Mouse (Mus musculus): Measurements from ENCODE around the gene Spice1.

The Spice1 gene

DNA sequence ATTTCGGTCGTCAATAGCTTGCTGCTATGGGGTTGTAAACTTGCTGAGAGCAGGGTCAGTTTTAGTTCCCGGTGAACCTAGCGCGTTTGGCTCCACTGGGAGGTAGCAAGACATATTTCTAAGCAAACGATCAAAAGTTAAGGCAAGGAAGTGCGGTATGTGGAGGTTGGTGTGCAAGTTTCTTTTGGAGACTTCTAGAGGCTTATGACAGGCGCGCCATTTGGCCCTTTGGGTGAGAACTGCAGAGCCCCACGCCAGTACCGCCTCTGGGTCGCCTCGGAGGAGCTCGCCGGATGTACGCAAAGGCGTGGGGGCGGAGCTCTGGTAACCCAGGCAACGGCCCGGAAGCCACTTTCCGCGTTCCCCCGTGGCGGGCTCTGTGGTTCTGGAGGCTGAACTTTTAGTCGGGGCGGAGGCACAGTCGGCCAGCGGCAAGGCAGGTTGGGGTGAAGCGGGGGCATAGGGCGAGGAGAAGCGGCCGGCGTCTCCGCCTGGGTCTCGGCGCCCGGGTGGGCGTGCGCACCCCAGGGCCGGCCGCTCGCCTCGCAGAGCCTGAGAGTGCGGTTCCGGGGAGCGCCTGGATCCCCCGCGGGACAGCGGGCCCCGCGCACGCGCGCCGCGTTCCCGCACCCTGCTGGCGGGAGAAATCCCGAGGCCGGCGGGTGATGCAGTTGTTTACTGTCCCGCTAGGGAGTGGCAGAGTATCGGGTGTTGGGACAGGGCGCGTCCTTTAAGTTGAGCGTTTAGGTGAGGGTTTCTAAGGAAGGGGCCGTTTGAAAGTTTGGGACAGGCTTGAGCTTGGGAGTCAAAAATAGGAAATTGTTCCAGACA, at the start of gene Spice1:
Gene Spice1 (plus strand): TSS at position 51 of the 831 bp plus-strand sequence.
- peak; percentile 97 for DNase-seq (ENCODE audit: low read depth)

DNA sequence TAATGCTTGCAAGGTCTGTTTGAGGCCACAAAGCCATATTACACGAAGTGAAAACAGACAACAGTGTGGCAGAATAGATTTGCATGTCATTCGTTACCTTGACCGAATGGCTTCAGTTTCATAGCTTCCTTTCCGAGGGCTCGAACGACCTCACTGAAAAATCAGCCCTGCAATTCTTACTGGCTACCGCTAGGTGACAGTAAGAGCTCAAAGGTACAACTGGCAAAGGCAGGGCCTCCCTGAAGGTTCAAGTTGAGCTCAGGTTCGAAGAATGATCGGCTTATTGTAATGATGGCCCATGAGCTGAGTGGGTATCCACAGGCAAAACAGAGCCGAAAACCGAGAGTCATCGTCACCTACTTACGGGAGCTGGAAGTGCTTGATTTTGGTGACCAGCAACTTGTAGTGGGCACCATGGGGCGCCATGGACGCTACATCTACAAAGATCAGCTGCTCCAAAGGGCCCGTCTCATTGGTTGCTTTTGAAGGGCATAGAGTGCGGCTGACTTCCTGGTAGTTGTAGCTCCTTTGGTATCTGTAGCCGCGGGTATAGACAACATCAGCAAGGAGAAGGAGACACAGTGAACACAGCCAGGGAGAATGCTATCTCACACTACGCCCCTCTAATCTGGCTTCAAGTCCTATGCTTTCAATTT, 47.4 kb upstream of the Spice1 start:
- DNase-seq (ENCODE audit: low read depth), result peak; percentile 70

DNA sequence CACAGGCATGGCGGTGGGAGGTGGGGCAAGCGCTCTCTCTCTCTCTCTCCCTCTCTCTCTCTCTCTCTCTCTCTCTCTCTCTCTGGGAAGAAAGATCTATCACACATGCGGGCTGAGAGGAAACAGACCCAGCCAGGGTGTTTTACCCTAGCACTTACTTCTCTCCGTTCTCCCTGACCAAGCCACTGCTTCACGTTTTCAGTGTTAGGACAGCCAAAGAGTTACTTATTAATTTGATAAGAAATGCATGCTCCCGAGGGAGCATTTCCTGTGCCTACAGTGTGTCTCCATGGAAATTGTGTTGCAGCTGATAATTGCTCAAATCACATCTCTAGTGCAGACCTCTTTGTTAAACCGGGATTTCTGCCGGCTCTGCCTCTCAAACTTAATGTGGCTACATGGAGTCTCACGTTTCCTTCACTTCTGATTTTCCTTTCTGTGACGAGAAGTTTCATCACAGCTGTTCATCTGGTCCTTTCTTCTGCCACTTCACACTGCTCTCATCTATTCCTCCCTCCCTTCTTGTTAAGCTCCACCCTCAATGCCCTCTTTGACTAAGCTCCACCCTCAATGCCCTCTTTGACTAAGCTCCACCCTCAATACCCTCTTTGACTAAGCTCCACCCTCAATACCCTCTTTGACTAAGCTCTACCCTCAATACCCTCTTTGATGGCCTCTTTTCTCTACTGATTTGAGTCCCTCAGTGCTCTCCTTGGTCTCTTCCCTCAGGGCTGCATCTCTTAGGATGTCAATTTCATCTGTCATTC, 44.6 kb upstream of the Spice1 start:
- no peak for DNase-seq (ENCODE audit: low read depth)

DNA sequence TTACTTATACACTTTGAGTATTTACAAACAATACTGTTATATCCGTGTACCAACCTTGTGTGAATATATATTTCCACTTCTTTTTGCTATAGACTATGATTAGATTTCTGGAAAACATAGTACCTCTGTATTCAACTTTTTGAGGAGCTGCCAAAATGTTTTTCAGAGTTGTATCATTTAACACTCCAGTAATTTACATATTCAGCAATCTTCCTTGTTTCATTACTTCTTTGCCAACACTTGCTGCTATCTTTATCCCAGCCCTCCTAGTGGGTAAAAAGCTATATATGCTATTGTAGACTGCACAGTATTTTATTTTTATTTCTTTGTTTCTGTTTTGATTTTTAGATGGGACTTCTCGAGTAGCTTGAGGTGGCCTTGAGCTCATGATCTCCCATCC, 43.1 kb upstream of the Spice1 start:
- DNase-seq (ENCODE audit: low read depth), result no peak

DNA sequence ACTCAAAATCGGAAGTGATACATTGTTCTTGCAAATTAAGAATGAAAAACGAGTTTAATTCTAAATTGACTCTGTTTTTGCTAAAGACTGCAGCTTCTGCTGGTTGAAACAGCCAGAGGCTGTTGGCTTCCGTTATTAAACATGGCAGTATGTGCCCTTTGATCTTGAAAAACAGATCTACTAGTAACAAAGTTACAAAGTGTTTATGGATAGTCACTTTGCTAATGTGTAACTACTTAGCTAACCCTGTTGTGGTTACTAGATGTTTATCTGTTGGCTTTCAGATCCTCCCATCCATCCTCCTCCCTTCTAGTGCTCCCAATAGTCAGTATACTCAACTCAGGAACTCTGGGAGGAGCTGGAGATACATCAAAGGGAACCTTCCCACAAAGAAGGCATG, 41.3 kb upstream of the Spice1 start:
- no peak for DNase-seq (ENCODE audit: low read depth)

DNA sequence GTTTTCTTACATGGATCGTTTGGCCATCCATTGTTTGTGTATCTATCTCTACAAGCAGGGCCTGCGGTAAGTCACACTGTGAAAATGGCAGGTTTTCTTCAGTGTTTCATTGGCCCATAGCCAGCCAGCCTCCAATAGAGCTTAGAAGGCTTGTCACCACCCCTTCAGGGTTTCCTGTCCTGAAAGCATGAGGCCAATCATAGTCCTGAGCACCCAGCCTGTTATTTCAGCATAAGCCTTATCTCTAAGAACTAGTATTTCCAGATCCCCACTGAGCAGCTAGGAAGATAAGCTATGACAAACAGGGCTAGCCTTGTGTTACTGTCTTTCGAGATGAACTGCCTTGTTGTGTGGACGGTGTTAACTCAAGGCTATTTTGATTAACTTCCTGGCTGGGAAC, 33.5 kb upstream of the Spice1 start:
- DNase-seq (ENCODE audit: low read depth), result no peak

DNA sequence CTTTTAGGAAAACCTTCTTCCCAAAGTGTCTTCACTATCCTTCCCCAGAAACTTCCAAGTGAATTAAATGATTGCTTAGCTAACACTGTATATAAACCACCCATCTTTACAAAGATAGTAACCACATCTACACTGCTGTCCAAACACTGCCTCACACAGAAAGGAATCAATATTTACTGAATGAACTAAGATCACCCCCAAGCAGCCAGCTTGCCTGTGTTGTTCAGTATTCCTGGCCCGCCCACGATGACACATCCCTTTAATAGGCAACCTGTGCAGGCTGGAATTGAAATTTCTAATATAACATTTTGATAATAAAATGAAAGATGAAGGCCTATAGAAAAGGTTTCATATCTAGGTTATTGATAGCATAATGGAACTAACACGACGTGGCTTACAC, 30.6 kb upstream of the Spice1 start:
- DNase-seq (ENCODE audit: low read depth), result no peak

DNA sequence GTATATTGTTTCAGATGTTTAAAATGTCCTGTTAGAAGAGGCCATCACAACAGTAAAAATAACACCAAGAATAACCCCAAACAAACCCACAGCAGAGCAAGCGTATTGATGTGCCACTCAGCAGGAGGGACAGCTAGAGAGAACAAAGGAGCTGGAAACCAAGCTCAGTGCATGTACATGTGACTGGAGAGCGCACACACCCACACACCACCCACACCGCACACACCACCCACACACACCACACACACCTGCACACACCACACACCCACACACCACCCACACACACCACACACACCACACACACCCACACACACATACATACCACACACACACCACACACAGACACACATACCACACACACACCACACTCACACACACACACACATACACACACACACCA, 26.7 kb upstream of the Spice1 start:
- no peak for DNase-seq (ENCODE audit: low read depth)

DNA sequence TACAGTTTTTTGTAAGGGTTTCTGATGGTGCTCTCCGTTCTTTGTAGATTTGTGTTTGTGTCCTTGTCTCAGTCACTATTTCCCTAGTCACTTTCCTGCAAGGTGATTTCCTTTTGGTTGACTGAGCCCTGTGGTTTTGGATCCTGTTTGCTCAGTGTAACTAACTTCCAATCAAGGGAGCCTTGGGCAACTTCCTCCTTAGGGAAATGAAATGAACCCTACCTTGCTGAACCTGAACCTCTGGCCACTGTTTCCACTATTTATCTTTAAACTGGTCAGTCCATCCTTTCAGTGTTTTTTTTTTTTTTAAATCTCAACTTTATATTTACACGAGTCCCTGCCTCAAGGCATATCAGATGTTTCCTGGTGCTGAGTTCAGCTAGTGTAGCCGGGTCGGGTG, 18.3 kb upstream of the Spice1 start:
- peak; percentile 28 for DNase-seq (ENCODE audit: low read depth)

DNA sequence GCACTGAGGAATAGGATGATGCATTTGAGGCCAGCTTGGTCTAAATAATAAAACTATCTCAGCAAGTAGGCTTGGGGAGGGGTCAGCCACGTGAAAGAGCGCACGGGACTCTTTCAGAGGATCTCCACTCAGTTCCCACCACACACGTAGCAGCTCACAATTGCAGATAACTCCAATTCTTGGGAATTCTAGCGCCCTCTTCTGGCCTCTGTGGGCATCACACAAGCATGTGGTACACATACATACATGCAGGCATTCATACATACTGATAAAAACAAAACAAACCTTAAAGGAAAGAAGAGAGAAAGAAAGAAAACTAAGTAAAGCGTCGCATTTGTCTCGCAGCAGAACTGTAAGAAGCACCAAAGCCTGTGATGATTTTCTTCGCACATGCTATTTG, 16.3 kb upstream of the Spice1 start:
- peak; percentile 48 for DNase-seq (ENCODE audit: low read depth)

DNA sequence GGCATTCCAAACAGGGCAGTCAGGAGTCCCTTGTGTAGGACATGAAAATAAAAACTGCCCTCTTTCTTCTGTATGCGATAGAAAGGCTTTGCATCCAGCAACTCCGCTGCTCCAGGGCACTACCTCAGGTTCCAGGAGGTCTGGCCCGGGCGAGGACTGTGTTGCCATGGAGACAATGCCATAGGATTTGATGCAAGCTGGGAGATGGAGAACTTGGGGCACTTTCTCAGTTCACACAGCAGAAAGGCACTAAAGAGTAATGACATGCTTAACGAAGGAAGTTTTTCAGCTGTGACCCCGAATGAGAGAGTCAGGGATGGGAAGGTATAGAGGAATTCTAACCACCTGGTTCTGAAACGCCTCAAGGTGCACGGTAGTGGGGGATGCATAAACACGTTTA, 15.8 kb upstream of the Spice1 start:
- DNase-seq (ENCODE audit: low read depth), result peak; percentile 34

DNA sequence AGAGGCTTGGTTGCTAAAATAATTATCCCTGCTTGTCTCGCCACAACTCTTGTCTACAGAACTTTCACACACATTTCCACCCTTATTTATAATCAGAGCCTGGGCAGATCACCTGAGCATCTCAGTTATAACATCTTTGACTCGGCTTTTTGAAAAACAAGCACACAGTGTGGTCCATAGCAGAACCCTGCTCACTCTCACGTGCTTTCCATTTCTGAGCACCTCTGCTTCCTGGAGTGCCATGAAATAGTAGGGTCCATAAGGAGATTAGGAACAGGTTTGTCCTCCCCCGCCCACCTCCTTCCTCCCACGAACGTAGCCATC, 15.3 kb upstream of the Spice1 start:
- DNase-seq (ENCODE audit: low read depth), result no peak

DNA sequence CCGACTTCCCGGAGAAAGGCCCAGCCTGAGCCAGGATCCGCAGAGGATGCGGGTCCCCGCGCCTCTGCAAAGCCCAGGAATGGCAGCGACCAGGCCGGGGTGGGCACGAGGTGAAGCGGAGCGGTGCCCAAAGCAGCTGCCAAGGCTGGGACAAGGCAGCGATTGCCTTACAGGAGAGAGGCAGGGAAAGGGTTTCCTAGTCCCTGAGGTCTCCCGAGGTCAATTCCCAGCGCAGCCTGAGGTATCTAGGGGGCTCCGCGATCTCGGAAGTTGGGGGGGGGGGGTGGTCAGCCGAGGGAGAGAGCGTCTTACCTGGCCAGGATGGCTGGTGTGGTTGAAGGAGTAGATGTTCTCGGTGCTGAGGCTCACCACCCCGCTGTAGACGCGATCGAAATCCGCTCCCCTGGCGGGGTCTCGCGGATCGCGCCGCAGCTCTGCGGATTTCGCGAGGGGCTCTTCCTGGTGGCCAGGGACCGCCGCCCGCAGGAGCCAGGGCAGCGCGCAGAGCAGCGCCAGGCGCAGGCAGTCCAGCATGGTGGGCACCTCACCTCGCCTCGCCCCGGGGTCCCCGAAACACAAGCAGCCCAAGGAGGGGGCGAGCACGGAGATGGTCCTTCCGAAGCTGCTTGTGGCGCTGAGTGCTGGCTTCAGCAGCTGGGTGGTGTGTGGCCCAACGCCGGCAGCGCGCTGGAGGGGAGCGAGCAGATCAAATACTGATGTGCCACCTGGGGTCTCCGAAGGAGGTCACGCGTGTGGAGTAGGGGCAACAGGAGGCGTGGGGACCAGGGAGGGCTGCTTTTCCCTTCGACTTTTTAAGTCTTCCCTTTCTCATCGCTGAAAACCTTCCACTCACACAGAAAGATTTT, 14.7 kb upstream of the Spice1 start:
- DNase-seq (ENCODE audit: low read depth), result peak; percentile 61

DNA sequence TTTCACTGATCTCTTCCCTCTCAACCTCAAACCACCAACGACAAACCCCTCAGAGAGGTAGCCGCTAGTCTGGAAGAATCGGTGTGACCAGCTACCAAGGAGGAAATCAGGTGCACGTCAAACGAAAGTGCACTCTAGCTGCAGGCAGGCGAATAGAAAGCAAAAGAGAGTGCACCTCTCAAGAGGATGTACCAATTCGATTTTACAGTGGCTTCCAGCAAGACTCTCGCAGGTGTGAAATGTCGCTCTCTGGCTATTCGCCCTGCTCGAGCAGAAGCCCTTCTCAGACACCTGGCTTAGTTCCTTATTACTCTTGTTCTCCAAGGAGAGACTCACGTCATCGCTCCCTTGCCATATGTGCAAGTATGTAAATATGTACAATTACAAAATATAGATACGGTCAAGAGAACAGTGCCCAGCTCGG, 14.0 kb upstream of the Spice1 start, which contains the start of gene Sidt1:
Gene Sidt1 (minus strand): TSS at position 336 of the 424 bp plus-strand sequence.
- DNase-seq (ENCODE audit: low read depth), result peak; percentile 87

DNA sequence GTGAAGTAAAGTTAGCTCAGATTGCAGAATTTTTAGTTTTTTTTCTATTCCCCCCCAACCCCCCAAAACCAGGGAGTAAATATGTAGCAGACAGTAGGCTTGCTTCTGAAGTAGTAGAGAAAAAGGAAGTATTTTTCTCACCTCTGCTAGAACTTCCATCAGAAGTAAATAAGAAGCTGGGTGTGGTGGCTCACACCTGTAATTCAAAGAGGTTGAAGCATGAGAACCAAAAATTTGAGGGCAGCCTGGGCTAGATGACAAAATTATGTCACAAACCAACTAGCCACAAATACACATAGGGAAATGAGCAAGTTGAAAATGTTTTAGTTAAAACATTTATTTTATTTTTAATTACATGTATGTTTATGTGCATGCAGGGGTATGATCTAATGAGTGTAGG, 9.4 kb upstream of the Spice1 start:
- no peak for DNase-seq (ENCODE audit: low read depth)

DNA sequence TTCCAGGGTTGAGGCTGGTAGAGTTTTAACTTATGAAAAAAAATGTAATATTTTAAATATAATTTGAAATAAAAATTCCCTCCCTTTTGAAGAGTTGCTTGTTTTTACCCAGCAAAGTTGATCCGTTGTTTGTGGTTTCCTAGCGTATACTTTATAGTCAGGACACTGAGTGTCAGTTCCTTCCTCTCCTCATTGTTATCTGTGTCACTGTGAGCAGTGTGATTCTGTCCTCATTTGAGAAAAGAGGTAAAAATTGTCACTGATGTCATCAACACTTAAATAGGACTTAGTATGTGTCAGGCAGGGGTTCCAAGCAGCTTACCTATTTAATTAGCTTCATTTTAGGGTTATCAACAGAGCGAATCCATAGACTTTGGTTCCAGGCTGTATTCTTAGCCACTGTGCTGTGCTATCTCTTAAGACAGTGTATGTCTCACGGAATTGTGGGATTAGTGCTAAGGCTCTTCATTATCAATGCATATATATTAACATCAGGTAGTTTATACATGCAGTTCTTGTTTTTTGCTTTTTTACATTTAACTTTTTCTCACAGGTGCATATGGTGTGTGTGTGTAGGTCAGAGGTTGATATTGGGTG, 3.0 kb downstream of the Spice1 start:
- DNase-seq (ENCODE audit: low read depth), result no peak

DNA sequence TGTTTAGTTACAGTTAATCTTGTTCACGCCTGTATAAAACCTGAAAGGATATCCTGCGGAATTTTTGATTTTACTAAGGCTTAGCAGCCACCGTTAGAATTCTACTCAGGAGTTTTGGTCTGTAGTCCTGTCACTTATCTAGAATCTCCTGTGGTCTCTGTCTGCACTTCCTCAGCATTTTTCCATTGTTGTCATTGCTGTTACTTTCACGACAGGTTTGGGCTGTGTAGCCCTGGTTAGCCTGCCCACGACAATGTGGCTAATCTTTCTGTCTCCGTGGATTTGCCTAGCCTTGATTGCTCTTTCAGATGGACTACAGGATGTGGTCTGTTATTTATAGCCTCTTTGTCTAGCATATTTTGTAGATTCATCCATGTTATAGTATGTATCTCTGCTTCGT, 9.4 kb downstream of the Spice1 start:
- DNase-seq (ENCODE audit: low read depth), result peak; percentile 63

DNA sequence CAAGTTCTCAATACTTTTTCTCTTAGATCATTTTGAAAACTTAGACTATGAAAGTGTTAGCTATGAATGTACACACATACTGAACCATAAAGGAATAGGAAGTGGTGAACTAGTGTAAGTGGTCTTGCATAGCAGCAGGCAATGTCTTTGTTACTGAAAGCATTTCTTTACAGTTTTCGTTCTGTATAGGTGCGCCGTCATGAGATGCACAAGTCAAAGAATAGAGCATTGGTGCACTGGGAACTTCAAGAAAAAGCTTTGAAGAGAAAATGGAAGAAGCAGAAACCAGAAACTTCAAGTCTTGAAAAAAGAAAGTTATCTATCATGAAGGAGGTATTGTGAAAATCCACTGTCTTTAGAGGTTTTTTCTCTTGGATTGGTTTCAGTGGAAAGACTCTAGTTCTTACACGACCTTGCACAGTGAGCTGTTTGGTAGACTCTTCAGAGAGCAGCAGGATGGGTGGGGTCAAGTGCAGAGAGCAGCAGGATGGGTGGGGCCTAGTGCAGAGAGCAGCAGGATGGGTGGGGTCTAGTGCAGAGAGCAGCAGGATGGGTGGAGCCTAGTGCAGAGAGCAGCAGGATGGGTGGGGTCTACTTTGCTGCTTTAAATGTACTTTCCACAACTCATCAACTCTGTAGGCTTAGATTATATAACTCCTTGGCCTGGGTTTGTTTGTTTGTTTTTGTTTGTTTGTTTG, 10.8 kb downstream of the Spice1 start:
- peak; percentile 91 for DNase-seq (ENCODE audit: low read depth)

DNA sequence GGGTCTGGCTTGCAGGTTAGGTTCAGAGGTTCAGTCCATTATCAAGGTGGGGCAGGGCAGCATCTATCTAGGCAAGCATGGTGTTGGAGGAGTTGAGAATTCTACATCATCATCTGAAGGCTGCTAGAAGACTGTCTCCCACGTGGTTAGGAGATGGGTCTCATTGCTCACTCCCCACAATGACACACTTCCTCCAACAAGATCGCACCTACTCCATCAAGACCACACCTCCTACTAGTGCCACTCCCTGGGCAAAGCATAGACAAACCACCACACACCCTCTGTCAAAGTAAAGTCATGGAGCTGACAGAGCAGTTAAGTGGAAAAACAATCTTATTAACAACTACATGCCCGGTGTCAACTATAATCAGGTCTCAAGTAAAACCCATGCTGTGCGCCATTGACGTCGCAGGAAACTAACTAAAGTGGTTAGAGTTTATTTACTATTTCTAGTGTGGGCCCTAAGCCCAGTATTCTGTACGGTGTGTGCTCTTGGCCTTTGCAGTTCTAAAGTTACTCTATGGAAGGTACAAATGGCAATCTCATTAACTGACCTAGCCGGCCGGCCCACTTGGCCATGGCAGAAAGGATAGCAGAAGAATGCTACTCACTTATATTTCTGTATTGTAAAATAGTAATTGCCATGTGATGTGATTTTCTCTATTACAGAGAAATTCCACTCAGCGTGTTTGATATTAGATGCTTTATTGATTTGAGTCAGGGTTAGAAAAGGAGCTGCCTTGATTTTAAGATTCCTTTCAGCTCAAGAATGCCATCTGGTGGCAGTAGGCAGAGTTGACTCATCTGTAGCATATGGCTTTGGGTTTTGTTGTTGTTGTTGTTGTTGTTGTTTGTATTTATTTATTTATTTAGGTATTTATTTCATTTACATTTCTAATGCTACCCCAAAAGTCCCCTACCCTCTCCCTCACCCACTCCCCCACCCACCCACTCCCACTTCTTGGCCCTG, 15.3 kb downstream of the Spice1 start:
- peak; percentile 80 for DNase-seq (ENCODE audit: low read depth)

DNA sequence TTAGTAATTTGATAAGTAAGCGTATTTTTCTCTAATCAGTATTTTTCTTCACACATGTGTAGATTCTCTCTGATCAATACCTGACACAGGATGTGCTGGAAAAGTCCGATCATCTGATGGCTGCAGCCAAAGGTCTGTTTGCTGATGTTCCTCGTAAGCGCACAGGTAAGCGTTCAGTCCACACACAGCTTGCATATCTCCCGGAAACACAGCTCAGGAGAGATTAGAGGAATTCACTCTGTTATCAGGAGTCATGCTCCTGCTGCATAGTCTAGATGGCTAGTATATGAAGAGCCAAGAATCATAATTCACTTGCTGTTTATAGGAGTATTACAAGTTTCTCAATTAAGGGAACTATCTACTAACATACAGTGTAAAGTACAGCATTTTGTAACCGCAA, 18.6 kb downstream of the Spice1 start:
- DNase-seq (ENCODE audit: low read depth), result no peak
